Comparison of ENCODE assay signal across 7 mouse cellular contexts in the genomic region with DNA sequence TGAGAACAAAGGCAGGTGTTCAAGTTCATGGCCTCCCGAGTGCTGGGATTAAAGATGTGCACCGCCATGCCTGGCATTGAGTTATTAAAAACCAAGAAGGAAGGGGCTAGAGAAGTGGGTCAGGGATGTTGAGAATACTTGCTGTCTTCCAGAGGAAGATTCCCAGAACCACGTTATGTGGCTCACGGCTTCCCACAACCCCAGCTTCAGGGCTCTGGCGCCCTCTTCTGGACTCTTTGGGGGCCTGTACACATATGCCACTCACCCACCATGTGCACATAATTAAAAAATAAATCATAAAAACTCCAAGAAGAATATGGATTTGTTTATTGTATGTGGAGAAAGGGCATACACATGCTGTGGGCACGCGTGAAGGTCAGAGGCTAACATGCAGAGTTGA. TPM values are rescaled to one million over a fixed set of nuclear protein-coding genes. Genes with fewer than 3 reads are reported as not detected.
DNase-seq lines count a peak whose midpoint lies in the region; ATAC-seq and TF ChIP-seq lines count a peak whose summit lies in the region.

No protein-coding gene starts in this region.

- in situ Hi-C loops in Patski (cut with MboI; ENCODE audit: low pct_unique_long_range_greater_than_20kb): no loop called here

- POLR2A ChIA-PET in Patski (lab: Charles Lee): no interaction called here

- no peaks in the 10 kb centered on the region for H3K27me3 ChIP-seq in Patski
- no peaks in the 10 kb centered on the region for H3K27me3 ChIP-seq in liver, embryonic 14.5 days (ENCODE audit: control insufficient read depth, insufficient read depth, low read length)

- 54% methylated on average over 7 of the region's 7 CpGs for WGBS in liver, embryonic 14.5 days (ENCODE audit: insufficient replicate concordance)

- peak; percentile 71 for TF ChIP-seq CTCF in layer of hippocampus, adult 2 months (conservative IDR thresholded peaks at IDR 0.05)
- TF ChIP-seq CTCF in Patski (IDR thresholded peaks at IDR 0.05): peak; percentile 52
- peak; percentile 77 for TF ChIP-seq CTCF in liver, embryonic 14.5 days (IDR thresholded peaks at IDR 0.05; ENCODE audit: low read depth)

- no peak for ATAC-seq in Patski
- no peak for ATAC-seq in liver, embryonic 14.5 days (ENCODE audit: insufficient read depth)

- no peaks in the 10 kb centered on the region; the same call in 1 of the 2 replicates for H3K36me3 ChIP-seq in liver, embryonic 14.5 days (replicated peaks; ENCODE audit: control insufficient read depth, insufficient read depth, low read depth)

- H3K9ac ChIP-seq in liver, embryonic 14.5 days (replicated peaks): no peak overlapping the region

- H3K27ac ChIP-seq in layer of hippocampus, adult 2 months: peak overlapping the region; percentile 83
- no peak overlapping the region for H3K27ac ChIP-seq in liver, embryonic 14.5 days

- DNase-seq in layer of hippocampus, adult 2 months (ENCODE audit: low spot score in 2 of 2): no peak
- no peak for DNase-seq in layer of hippocampus, adult 8-10 months (ENCODE audit: low spot score in 2 of 2)
- DNase-seq in Patski (ENCODE audit: low read depth, low spot score): no peak
- peak; percentile 5 for DNase-seq in embryo, embryonic 9.5 days (ENCODE audit: extremely low spot score)
- DNase-seq in liver, embryonic 14.5 days (ENCODE audit: low read depth in 3 of 3, low spot score in 3 of 3): peak in 1 of 3 experiments; percentile 31
- DNase-seq in thymus, postnatal 25 days: peak; percentile 32
- DNase-seq in ovary, postnatal 10 days (ENCODE audit: low spot score): no peak

- H3K4me3 ChIP-seq in layer of hippocampus, adult 2 months: no peak overlapping the region
- no peak overlapping the region for H3K4me3 ChIP-seq in liver, embryonic 14.5 days (ENCODE audit: insufficient read depth in 1 of 2, low read depth in 2 of 2, low read length in 2 of 2)

- H3K4me1 ChIP-seq in liver, embryonic 14.5 days (replicated peaks; ENCODE audit: control insufficient read depth in 2 of 2, insufficient read depth in 2 of 2, low read length in 1 of 2): no peaks in the 10 kb centered on the region

- no peak for TF ChIP-seq EP300 in liver, embryonic 14.5 days (IDR thresholded peaks at IDR 0.05; ENCODE audit: low read depth)

- H3K9me3 ChIP-seq in liver, embryonic 14.5 days (ENCODE audit: control insufficient read depth, low read length): no peaks in the 10 kb centered on the region

- no peak overlapping the region for H3K4me2 ChIP-seq in liver, embryonic 14.5 days (ENCODE audit: low read depth)

- CTCF ChIA-PET in Patski (lab: Charles Lee): interaction anchor here (0.9 kb wide), 1 partner anchor 10 kb away, joined by 3 read pairs; no protein-coding TSS in a partner anchor

RNA-seq across cellular contexts. Expression of a gene that starts 30.9 kb away (rescaled TPM):
- 10 to 100 TPM; 56.8 to 59.4 TPM for total RNA-seq in layer of hippocampus, adult 2 months (2021)
- 10 to 100 TPM; 56.8 to 62.9 (median 58.1) TPM for total RNA-seq in layer of hippocampus, adult 8-10 months (2022)
- polyA plus RNA-seq in Patski (2021): 84.7 TPM
- polyA plus RNA-seq in liver, embryonic 14.5 days (2012; rRNA removed): 7.3 and 10.8 TPM in 2 replicates
- 36.0 and 38.0 TPM in 2 replicates for polyA plus RNA-seq in liver, embryonic 14.5 days (2014; fragmentation: Nextera tagmentation; extraction: Ambion mirVana)

Comparison
In these comparisons a context has a peak if more than half of its experiments do, and no peak if none do; other contexts are left out.
1. DNase-seq: peak in embryo, embryonic 9.5 days (single experiment) and thymus, postnatal 25 days (single experiment); none in layer of hippocampus, adult 2 months (0 of 2), layer of hippocampus, adult 8-10 months (0 of 2), Patski (single experiment) and ovary, postnatal 10 days (single experiment).
2. Peak in every context shown above with its lines, with median percentiles within 50 percentile points of each other: CTCF ChIP-seq.